Mouse (Mus musculus) ES-E14 (cell line): ENCODE data around the gene Rasgef1c.

Source experiments
- CHD2 ChIP-seq: IDR thresholded peaks from 2 replicates; pipeline ENCODE4 v1.6.1; 2014; ENCODE audit warnings: mild to moderate bottlenecking, low read depth, low read length, inconsistent platforms
- HCFC1 ChIP-seq: IDR thresholded peaks from 2 replicates; pipeline ENCODE4 v1.6.1; 2012; ENCODE audit warnings: low read length, inconsistent platforms, borderline replicate concordance; ENCODE audit not compliant: insufficient read depth

GRCm38 (mm10) chr11:50025721-50026520, 124.3 kb downstream of the Rasgef1c start:
- TF ChIP-seq HCFC1 (no peak), CHD2 (no peak)
